Mouse (Mus musculus): ENCODE data around the gene Zfp385c. TPM values are rescaled to one million over a fixed set of nuclear protein-coding genes. Genes with fewer than 3 reads are reported as not detected.
"Not testable (repeated sequence)": the region's sequence is repeated elsewhere in the genome, so short reads cannot be mapped to it uniquely, and the experiment has no call there.

The Zfp385c gene
- polyA plus RNA-seq, 1 experiment from 2014 or later: 0.26 TPM

DNA sequence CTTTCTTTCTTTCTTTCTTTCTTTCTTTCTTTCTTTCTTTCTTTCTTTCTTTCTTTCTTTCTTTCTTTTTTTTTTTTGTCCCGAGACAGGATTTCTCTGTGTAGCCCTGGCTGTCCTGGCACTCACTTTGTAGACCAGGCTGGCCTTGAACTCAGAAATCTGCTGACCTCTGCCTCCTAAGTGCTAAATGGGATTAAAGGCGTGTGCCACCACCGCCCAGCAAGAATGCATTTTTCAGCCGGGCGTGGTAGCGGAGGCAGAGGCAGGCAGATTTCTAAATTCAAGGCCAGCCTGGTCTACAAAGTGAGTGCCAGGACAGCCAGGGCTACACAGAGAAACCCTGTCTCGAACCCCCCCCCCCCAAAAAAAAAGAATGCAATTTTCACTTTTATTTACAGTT lies 75.4 kb downstream of the Zfp385c start:
- H3K4me3 ChIP-seq (ENCODE audit: control insufficient read depth in 1 of 2, insufficient read depth in 1 of 2, low read depth in 1 of 2, low read length in 2 of 2); H3K36me3 ChIP-seq (ENCODE audit: control insufficient read depth, insufficient read depth, low read length); H3K27ac ChIP-seq (replicated peaks in 1 of 2; ENCODE audit: control insufficient read depth in 1 of 2, insufficient read depth in 1 of 2, low read depth in 2 of 2, low read length in 2 of 2); H3K27me3 ChIP-seq (ENCODE audit: control insufficient read depth, insufficient read depth, low read length); H3K9me3 ChIP-seq (ENCODE audit: control insufficient read depth, low read length); ATAC-seq (ENCODE audit: insufficient number of reproducible peaks, insufficient read depth, low FRiP score, low read depth); H3K9ac ChIP-seq (ENCODE audit: low read length); H3K4me2 ChIP-seq (ENCODE audit: low read length): not testable (repeated sequence)
- 85% methylated on average over 7 of the region's 7 CpGs for WGBS
- H3K4me1 ChIP-seq (ENCODE audit: control insufficient read depth in 2 of 2, insufficient read depth in 2 of 2, low read length in 2 of 2): peaks cover 4 to 21% of the 10 kb centered on the region in 2 experiments

GRCm38 (mm10) chr11:100616332-100616731 lies 75.9 kb downstream of the Zfp385c start:
- H3K9me3 ChIP-seq (ENCODE audit: control insufficient read depth, low read length): no peaks in the 10 kb centered on the region
- H3K4me2 ChIP-seq (ENCODE audit: low read length): no peak overlapping the region
- peaks cover 4 to 25% of the 10 kb centered on the region in 2 experiments for H3K4me1 ChIP-seq (ENCODE audit: control insufficient read depth in 2 of 2, insufficient read depth in 2 of 2, low read length in 2 of 2)
- H3K27ac ChIP-seq (replicated peaks in 1 of 2; ENCODE audit: control insufficient read depth in 1 of 2, insufficient read depth in 1 of 2, low read depth in 2 of 2, low read length in 2 of 2): no peak overlapping the region
- H3K9ac ChIP-seq (ENCODE audit: low read length): no peak overlapping the region
- H3K36me3 ChIP-seq (ENCODE audit: control insufficient read depth, insufficient read depth, low read length): peaks cover 5% of the 10 kb centered on the region; the same call in 1 of the 2 replicates
- H3K27me3 ChIP-seq (ENCODE audit: control insufficient read depth, insufficient read depth, low read length): no peaks in the 10 kb centered on the region
- WGBS: 80% methylated on average over 5 of the region's 5 CpGs
- no peak for ATAC-seq (ENCODE audit: insufficient number of reproducible peaks, insufficient read depth, low FRiP score, low read depth)
- H3K4me3 ChIP-seq (ENCODE audit: control insufficient read depth in 1 of 2, insufficient read depth in 1 of 2, low read depth in 1 of 2, low read length in 2 of 2): no peak overlapping the region

DNA sequence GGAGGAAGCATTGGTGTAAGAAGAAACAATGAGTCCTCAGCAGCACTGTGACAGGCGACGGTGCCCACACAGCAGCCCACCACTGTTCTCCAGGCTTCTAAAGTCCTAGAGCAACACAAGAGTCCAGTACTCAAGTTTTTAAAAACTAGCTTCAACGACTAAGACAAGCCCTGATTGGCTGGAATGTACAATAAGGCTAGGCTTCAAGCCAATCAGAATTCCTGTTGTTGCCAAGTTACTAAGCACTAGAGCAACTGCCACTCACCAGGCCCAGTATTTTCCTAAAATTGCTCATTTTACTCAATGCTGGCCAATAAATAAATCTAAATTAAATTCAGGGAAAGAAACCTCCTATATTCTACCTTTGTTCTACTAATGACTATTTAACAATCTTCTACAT lies 79.0 kb downstream of the Zfp385c start:
- no peak overlapping the region for H3K4me3 ChIP-seq (ENCODE audit: control insufficient read depth in 1 of 2, insufficient read depth in 1 of 2, low read depth in 1 of 2, low read length in 2 of 2)
- peaks cover 6 to 48% of the 10 kb centered on the region in 2 experiments for H3K4me1 ChIP-seq (ENCODE audit: control insufficient read depth in 2 of 2, insufficient read depth in 2 of 2, low read length in 2 of 2)
- WGBS: 76% methylated on average over 3 of the region's 3 CpGs
- peaks cover 12% of the 10 kb centered on the region for H3K36me3 ChIP-seq (ENCODE audit: control insufficient read depth, insufficient read depth, low read length)
- H3K4me2 ChIP-seq (ENCODE audit: low read length): no peak overlapping the region
- no peaks in the 10 kb centered on the region for H3K9me3 ChIP-seq (ENCODE audit: control insufficient read depth, low read length)
- H3K9ac ChIP-seq (ENCODE audit: low read length): no peak overlapping the region
- no peak overlapping the region for H3K27ac ChIP-seq (replicated peaks in 1 of 2; ENCODE audit: control insufficient read depth in 1 of 2, insufficient read depth in 1 of 2, low read depth in 2 of 2, low read length in 2 of 2)
- no peaks in the 10 kb centered on the region for H3K27me3 ChIP-seq (ENCODE audit: control insufficient read depth, insufficient read depth, low read length)
- ATAC-seq (ENCODE audit: insufficient number of reproducible peaks, insufficient read depth, low FRiP score, low read depth): no peak

DNA sequence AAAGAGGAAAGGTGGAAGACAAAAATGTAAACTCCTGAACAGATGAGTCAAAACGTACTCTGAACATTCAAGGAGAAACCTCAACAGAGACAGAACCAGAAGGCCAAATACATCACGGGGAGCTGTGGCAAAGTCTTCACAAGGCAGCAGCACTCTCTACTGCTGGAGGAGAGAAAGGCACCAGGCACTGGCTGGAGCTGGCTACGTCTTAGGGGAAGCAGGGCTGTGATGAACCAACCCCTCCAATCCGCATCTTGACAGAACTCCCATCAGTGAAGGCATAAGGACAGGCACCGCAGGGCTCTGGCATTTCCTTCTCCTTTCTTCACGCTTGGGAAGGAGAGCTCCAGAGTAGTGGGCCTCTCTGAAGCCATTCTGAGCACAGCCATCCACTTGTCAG lies 80.6 kb downstream of the Zfp385c start:
- no peak for ATAC-seq (ENCODE audit: insufficient number of reproducible peaks, insufficient read depth, low FRiP score, low read depth)
- H3K36me3 ChIP-seq (ENCODE audit: control insufficient read depth, insufficient read depth, low read length): peaks cover 18% of the 10 kb centered on the region
- peaks cover 6 to 40% of the 10 kb centered on the region in 2 experiments for H3K4me1 ChIP-seq (ENCODE audit: control insufficient read depth in 2 of 2, insufficient read depth in 2 of 2, low read length in 2 of 2)
- no peaks in the 10 kb centered on the region for H3K9me3 ChIP-seq (ENCODE audit: control insufficient read depth, low read length)
- H3K4me2 ChIP-seq (ENCODE audit: low read length): no peak overlapping the region
- 78% methylated on average over 6 of the region's 6 CpGs for WGBS
- no peaks in the 10 kb centered on the region for H3K27me3 ChIP-seq (ENCODE audit: control insufficient read depth, insufficient read depth, low read length)
- H3K27ac ChIP-seq (replicated peaks in 1 of 2; ENCODE audit: control insufficient read depth in 1 of 2, insufficient read depth in 1 of 2, low read depth in 2 of 2, low read length in 2 of 2): no peak overlapping the region
- no peak overlapping the region for H3K9ac ChIP-seq (ENCODE audit: low read length)
- H3K4me3 ChIP-seq (ENCODE audit: control insufficient read depth in 1 of 2, insufficient read depth in 1 of 2, low read depth in 1 of 2, low read length in 2 of 2): no peak overlapping the region

GRCm38 (mm10) chr11:100609997-100610680 lies 82.1 kb downstream of the Zfp385c start:
- Histone ChIP-seq H3K27ac (replicated peaks in 1 of 2; ENCODE audit: control insufficient read depth in 1 of 2, insufficient read depth in 1 of 2, low read depth in 2 of 2, low read length in 2 of 2) (peak overlapping the region; percentile 68 to 81), H3K9ac (ENCODE audit: low read length) (peak overlapping the region; percentile 49), H3K4me3 (ENCODE audit: control insufficient read depth in 1 of 2, insufficient read depth in 1 of 2, low read depth in 1 of 2, low read length in 2 of 2) (no peak overlapping the region), H3K9me3 (ENCODE audit: control insufficient read depth, low read length) (no peaks in the 10 kb centered on the region), H3K36me3 (ENCODE audit: control insufficient read depth, insufficient read depth, low read length) (peaks cover 22% of the 10 kb centered on the region), H3K4me2 (ENCODE audit: low read length) (peak overlapping the region; percentile 35), H3K27me3 (ENCODE audit: control insufficient read depth, insufficient read depth, low read length) (no peaks in the 10 kb centered on the region), H3K4me1 (ENCODE audit: control insufficient read depth in 2 of 2, insufficient read depth in 2 of 2, low read length in 2 of 2) (peaks cover 6 to 40% of the 10 kb centered on the region in 2 experiments)
- WGBS: 38% methylated on average over 9 of the region's 9 CpGs
- no peak for ATAC-seq (ENCODE audit: insufficient number of reproducible peaks, insufficient read depth, low FRiP score, low read depth)

DNA sequence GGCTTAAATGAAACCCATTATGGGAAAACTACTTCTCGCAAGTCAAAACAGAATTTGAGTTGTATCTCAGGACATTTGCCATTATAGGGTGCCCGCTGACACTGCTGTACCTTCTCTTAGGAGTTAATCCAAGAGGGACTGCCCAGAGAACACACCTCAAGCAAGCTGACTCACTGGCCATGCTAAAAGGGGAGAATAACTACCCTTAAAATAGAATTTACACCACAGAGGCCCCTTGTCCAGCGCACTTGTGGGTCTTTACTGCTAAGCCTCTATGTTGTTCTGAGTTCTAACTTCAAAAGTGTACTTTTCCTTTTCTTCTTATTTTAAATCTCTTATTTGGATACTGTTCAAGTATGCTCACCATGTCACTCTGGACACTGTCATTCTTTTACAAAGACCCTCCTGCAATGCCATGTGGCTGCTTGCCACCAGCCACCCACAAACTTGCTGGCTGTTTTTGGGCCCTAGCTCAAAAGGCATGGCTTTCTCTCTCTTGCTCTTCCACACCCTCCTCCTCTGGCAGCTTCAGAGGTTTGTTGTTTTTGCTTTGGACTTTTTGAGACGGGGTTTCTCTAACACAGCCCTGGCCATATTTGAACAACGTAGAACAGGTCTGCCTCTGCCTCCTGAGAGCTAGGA lies 82.8 kb downstream of the Zfp385c start:
- Histone ChIP-seq H3K27ac (replicated peaks in 1 of 2; ENCODE audit: control insufficient read depth in 1 of 2, insufficient read depth in 1 of 2, low read depth in 2 of 2, low read length in 2 of 2) (peak overlapping the region; percentile 68 to 81), H3K4me1 (ENCODE audit: control insufficient read depth in 2 of 2, insufficient read depth in 2 of 2, low read length in 2 of 2) (peaks cover 6 to 41% of the 10 kb centered on the region in 2 experiments), H3K9ac (ENCODE audit: low read length) (peak overlapping the region; percentile 49), H3K9me3 (ENCODE audit: control insufficient read depth, low read length) (no peaks in the 10 kb centered on the region), H3K36me3 (ENCODE audit: control insufficient read depth, insufficient read depth, low read length) (peaks cover 22% of the 10 kb centered on the region), H3K27me3 (ENCODE audit: control insufficient read depth, insufficient read depth, low read length) (no peaks in the 10 kb centered on the region), H3K4me2 (ENCODE audit: low read length) (peak overlapping the region; percentile 35), H3K4me3 (ENCODE audit: control insufficient read depth in 1 of 2, insufficient read depth in 1 of 2, low read depth in 1 of 2, low read length in 2 of 2) (no peak overlapping the region)
- ATAC-seq (ENCODE audit: insufficient number of reproducible peaks, insufficient read depth, low FRiP score, low read depth): no peak
- 50% methylated on average over 5 of the region's 5 CpGs for WGBS

- H3K4me2 ChIP-seq (ENCODE audit: low read length): no peak overlapping the region; the same call in 1 of the 2 replicates
- no peak overlapping the region for H3K9ac ChIP-seq (ENCODE audit: low read length)
- H3K4me1 ChIP-seq (ENCODE audit: control insufficient read depth in 2 of 2, insufficient read depth in 2 of 2, low read length in 2 of 2): peaks cover 6 to 47% of the 10 kb centered on the region in 2 experiments
- no peak for ATAC-seq (ENCODE audit: insufficient number of reproducible peaks, insufficient read depth, low FRiP score, low read depth)
- H3K36me3 ChIP-seq (ENCODE audit: control insufficient read depth, insufficient read depth, low read length): peaks cover 22% of the 10 kb centered on the region
- no peak overlapping the region for H3K4me3 ChIP-seq (ENCODE audit: control insufficient read depth in 1 of 2, insufficient read depth in 1 of 2, low read depth in 1 of 2, low read length in 2 of 2)
- no peaks in the 10 kb centered on the region for H3K9me3 ChIP-seq (ENCODE audit: control insufficient read depth, low read length)
- WGBS: 50% methylated on average over 4 of the region's 4 CpGs
- no peaks in the 10 kb centered on the region for H3K27me3 ChIP-seq (ENCODE audit: control insufficient read depth, insufficient read depth, low read length)
- peak overlapping the region in 1 of 2 experiments; percentile 81; a peak in 1 of 4 replicates for H3K27ac ChIP-seq (replicated peaks in 1 of 2; ENCODE audit: control insufficient read depth in 1 of 2, insufficient read depth in 1 of 2, low read depth in 2 of 2, low read length in 2 of 2)
Measured at GRCm38 (mm10) chr11:100608796-100609195, 83.5 kb downstream of the Zfp385c start.

Data from heart, embryonic 14.5 days (tissue).